Mouse (Mus musculus): Measurements from ENCODE around the gene Sv2b.

The Sv2b gene

DNA sequence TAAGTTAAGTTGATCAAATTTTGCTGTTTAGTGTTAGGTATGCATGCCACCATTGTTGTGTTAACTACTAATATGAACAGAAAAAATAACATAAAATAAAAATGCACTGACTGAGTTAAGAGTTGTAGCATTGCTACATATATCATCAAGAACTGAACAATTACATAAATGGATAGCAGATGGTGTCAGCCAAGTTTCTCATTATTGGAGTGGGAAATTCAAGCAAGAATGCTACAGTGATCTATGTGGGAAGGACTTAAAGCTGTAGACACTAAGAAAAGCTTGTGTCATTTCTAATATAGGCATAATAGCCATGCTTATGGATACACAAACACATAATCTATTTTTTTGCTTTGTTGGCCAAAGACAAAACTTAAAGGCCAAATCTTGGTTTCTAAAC is 228.9 kb downstream of the Sv2b start:
- no peak for DNase-seq

DNA sequence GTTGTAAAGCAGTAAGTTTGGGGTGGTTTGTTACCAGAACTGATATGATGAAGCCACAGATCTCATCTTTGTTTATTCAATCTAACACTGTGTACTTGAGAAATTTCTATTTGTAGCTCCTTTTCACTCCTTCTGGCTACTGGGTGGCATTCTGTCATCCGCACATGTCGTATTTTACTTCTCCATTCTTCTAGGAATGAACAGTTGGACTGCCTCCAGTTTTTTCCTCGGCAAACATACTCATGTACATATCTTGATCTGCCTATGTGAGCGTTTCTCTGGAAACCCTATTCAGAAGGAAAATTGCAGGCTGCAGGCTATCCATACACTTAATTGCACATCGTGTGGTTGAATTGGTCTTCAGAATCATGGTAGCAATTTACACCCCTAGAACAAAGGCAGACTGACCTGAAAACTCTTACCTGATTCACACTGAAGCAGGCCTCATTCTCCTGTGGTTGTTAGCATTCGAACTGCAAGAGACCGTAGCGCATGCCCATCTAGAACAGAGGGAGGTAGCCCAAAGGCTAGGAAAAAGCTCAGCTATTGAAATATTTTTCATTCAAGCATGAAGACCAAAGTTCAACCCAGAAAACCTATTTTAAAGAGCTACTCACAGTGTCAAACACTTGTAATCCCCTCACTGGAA is 231.4 kb downstream of the Sv2b start:
- DNase-seq = no peak

Data from lung, adult 18-20 months (tissue).